Mouse (Mus musculus) lung, adult 2 months (tissue): ENCODE data around the gene Dcbld1. TPM values are rescaled to one million over a fixed set of nuclear protein-coding genes. Genes with fewer than 3 reads are reported as not detected.

Experiments
- DNase-seq: peaks from one replicate; pipeline ENCODE4 v3.0.0; 2022
- H3K4me1 ChIP-seq: fragments of 200-500 bp; 2 replicates; pipeline ENCODE4 v1.6.1; 2011; ENCODE audit warnings: low read length; ENCODE audit not compliant: control insufficient read depth, insufficient read depth
- H3K4me3 ChIP-seq: fragments of 200-500 bp; replicated peaks from 2 replicates; pipeline ENCODE3; 2011; ENCODE audit warnings: low read depth, mild to moderate bottlenecking, control low read depth, low read length; ENCODE audit errors: extremely low read depth
- CTCF ChIP-seq: fragments of 200-500 bp; IDR thresholded peaks from 2 replicates; pipeline ENCODE4 v1.5.1; 2011; ENCODE audit warnings: mild to moderate bottlenecking, low read length, control low read depth; ENCODE audit not compliant: insufficient read depth
- POLR2A ChIP-seq: fragments of 200-500 bp; IDR thresholded peaks from 2 replicates; pipeline ENCODE4 v1.6.1; 2011; ENCODE audit warnings: low read depth, mild to moderate bottlenecking, control low read depth, low read length, borderline replicate concordance; ENCODE audit errors: extremely low read depth
- WGBS: fragments of 180-500 bp; shearing (Covaris S2); methylation state at CpG from one replicate; pipeline ENCODE4 v1.1.7; 2018; 5-methylcytosine and 5-hydroxymethylcytosine counted together
- polyA plus RNA-seq: library from polyadenylated mRNA; depleted of rRNA; stranded (reverse); fragments of >200 nt; gene quantifications from 2 replicates; pipeline ENCODE4 v1.2.3, GENCODE M21; 2012; rRNA removed

The Dcbld1 gene
- polyA plus RNA-seq, 1 experiment: 8.2 TPM

- TF ChIP-seq POLR2A (no peak), CTCF (no peak)
- no peak overlapping the region for H3K4me3 ChIP-seq
- no peak for DNase-seq
- 99% methylated on average over 4 of the region's 4 CpGs for WGBS
- no peaks in the 10 kb centered on the region for H3K4me1 ChIP-seq
These were observed 126.9 kb downstream of the Dcbld1 start for GRCm38 (mm10) chr10:52360241-52360735.

DNA sequence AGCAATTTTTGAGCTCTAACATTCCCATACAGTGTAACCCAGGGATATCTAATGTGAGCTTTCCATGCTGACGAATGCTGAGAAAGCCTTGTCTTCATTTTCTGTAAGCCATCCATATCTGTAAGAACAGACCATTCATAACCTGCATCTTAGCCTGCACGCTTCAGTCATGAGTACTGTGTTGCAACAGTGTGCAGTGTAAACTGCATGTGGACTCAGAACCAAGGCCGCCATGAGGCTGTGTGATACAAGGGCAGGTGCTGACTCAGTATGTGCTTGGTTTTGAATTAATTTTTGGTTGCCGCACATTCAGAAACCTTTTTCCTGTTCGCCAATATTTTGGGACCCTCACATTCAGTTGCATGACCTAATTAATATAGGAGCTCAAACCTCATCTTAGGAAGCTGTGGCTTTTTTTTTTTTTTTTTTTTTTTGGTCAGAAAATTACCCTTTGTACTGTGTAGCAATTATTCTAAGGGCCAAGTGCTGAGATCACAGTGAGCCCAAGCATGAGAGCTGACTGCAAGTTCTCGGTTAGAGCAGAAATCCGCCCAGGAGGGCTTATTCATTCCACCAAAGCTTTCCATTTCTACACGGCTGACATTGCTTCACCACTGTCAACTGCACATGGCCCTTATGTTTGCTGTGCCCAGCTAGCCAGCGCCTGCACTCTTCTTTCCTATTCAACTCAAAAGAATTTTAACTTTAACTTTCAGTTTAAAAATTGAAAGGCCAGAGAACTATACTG lies 127.6 kb downstream of the Dcbld1 start:
- H3K4me3 ChIP-seq: no peak overlapping the region
- no peak for DNase-seq
- H3K4me1 ChIP-seq: no peaks in the 10 kb centered on the region
- TF ChIP-seq CTCF (no peak), POLR2A (no peak)
- 89% methylated on average over 9 of the region's 9 CpGs for WGBS

DNA sequence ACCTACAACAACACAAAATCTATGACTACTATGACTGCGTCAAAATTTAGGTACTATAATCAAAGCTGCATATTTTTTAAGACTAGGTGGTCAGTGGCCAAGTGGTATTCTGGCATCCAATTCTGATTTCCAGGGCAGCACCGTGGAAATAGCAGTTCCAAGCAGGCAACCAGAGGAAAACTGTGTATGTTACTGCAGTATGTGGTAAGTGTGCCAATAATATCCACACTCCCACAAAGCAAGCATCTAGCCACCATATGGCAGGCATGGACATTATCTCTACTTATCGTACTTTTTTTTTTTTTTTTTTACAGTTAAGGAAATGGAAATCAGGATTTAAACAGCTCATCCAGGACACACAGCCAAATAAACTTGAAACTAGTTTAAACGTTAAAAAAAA lies 135.0 kb downstream of the Dcbld1 start:
- WGBS: 72% methylated on average over 4 of the region's 4 CpGs
- no peak for TF ChIP-seq POLR2A
- TF ChIP-seq CTCF: no peak
- no peaks in the 10 kb centered on the region for H3K4me1 ChIP-seq
- no peak overlapping the region for H3K4me3 ChIP-seq
- DNase-seq: no peak

Other genes with a start within 250 kb of the Dcbld1 start
- 0.24 TPM in 1 of 2 replicates, not detected in the other for gene Vgll2, start 211.1 kb upstream of the Dcbld1 start, polyA plus RNA-seq
- 0.11 and 0.38 TPM in 2 replicates for gene Ros1, start 38.4 kb upstream of the Dcbld1 start, polyA plus RNA-seq
- not detected in 2 replicates for gene Gm26741, start 125.1 kb downstream of the Dcbld1 start, polyA plus RNA-seq
- 5.7 and 6.4 TPM in 2 replicates for gene Gopc, start 148.5 kb downstream of the Dcbld1 start, polyA plus RNA-seq
- gene Nepn, start 155.4 kb downstream of the Dcbld1 start, polyA plus RNA-seq: 0.12 TPM in 1 of 2 replicates, not detected in the other
- gene Nus1, start 183.9 kb downstream of the Dcbld1 start, polyA plus RNA-seq: 11.0 and 15.1 TPM in 2 replicates